Mouse (Mus musculus) CH12.LX (cell line): Measurements from ENCODE around the gene Ston1. TPM values are rescaled to one million over a fixed set of nuclear protein-coding genes. Genes with fewer than 3 reads are reported as not detected.

Experiments
- DNase-seq: peaks from one replicate; pipeline ENCODE4 v3.0.0-alpha.2; 2013; ENCODE audit errors: extremely low read depth
- H3K27ac ChIP-seq: 2 replicates; pipeline ENCODE4 v1.5.1; 2012; ENCODE audit warnings: low read depth, mild to moderate bottlenecking, control low read depth, moderate library complexity; ENCODE audit not compliant: insufficient read depth
- H3K27me3 ChIP-seq: replicated peaks from 2 replicates; pipeline ENCODE3; 2012; ENCODE audit warnings: inconsistent platforms
- H3K36me3 ChIP-seq, 2 experiments: replicated peaks in 1 of 2; 2 replicates each; pipeline versions ENCODE3 to v1.6.1; 2012; ENCODE audit warnings: inconsistent platforms in 1 of 2, low read length in 1 of 2, mild to moderate bottlenecking in 1 of 2, mixed read lengths in 1 of 2, moderate library complexity in 1 of 2; ENCODE audit not compliant: control insufficient read depth in 1 of 2, insufficient read depth in 1 of 2
- H3K4me1 ChIP-seq, 2 experiments: 2 replicates each; pipeline ENCODE4 v1.6.1; 2012; ENCODE audit warnings: inconsistent platforms in 1 of 2, moderate library complexity in 1 of 2; ENCODE audit not compliant: insufficient read depth in 2 of 2, control insufficient read depth in 1 of 2
- H3K4me2 ChIP-seq: 2 replicates; pipeline ENCODE4 v1.6.1; 2012; ENCODE audit warnings: low read depth, mild to moderate bottlenecking, control low read depth; ENCODE audit not compliant: poor library complexity, insufficient read depth, severe bottlenecking
- H3K4me3 ChIP-seq, 3 experiments: fragments of 150-350 bp in 1 of 3; sonication (generic) in 1 of 3; replicated peaks in 1 of 3; 2 replicates each; pipeline versions ENCODE3 to v1.5.1; 2011 to 2012; ENCODE audit warnings: low read depth in 2 of 3, low read length in 2 of 3, mild to moderate bottlenecking in 2 of 3, moderate library complexity in 2 of 3, control low read depth in 1 of 3, improper control_type of control experiment in 1 of 3, inconsistent platforms in 1 of 3, mixed read lengths in 1 of 3; ENCODE audit not compliant: poor library complexity in 1 of 3
- H3K79me2 ChIP-seq: replicated peaks from 2 replicates; pipeline ENCODE4 v1.6.1; 2012; ENCODE audit warnings: mild to moderate bottlenecking, moderate library complexity; ENCODE audit not compliant: control insufficient read depth, poor library complexity, insufficient read depth, severe bottlenecking; ENCODE audit errors: extremely low read depth
- H3K9ac ChIP-seq: 2 replicates; pipeline ENCODE4 v1.6.1; 2012; ENCODE audit warnings: low read depth, mild to moderate bottlenecking, control low read depth, moderate library complexity; ENCODE audit not compliant: insufficient read depth
- H3K9me3 ChIP-seq: replicated peaks from 2 replicates; pipeline ENCODE3; 2012; ENCODE audit warnings: low read length, inconsistent platforms, mixed read lengths
- CTCF ChIP-seq, 2 experiments: IDR thresholded peaks in 1 of 2; conservative IDR thresholded peaks in 1 of 2; 2 replicates each; pipeline ENCODE4 v1.5.1; 2011 to 2012; ENCODE audit warnings: low read depth in 2 of 2, low read length in 2 of 2, improper control_type of control experiment in 1 of 2, inconsistent platforms in 1 of 2, mild to moderate bottlenecking in 1 of 2, moderate library complexity in 1 of 2
- ELF1 ChIP-seq: IDR thresholded peaks from 2 replicates; pipeline ENCODE4 v1.6.1; 2014; ENCODE audit warnings: low read depth, mild to moderate bottlenecking, inconsistent platforms, low read length, improper control_type of control experiment
- EP300 ChIP-seq: IDR thresholded peaks from 2 replicates; pipeline ENCODE4 v1.6.1; 2011; ENCODE audit warnings: low read length, improper control_type of control experiment
- GABPA ChIP-seq: IDR thresholded peaks from 2 replicates; pipeline ENCODE4 v1.6.1; 2012; ENCODE audit warnings: low read depth, low read length, improper control_type of control experiment, inconsistent platforms; ENCODE audit not compliant: insufficient replicate concordance
- IRF4 ChIP-seq: IDR thresholded peaks from 2 replicates; pipeline ENCODE4 v1.6.1; 2014; ENCODE audit warnings: low read depth, mild to moderate bottlenecking, inconsistent platforms, low read length, improper control_type of control experiment
- JUND ChIP-seq: conservative IDR thresholded peaks from 2 replicates; pipeline ENCODE4 v1.6.1; 2011; ENCODE audit warnings: low read depth, low read length, improper control_type of control experiment
- MAZ ChIP-seq: IDR thresholded peaks from 2 replicates; pipeline ENCODE4 v1.6.1; 2012; ENCODE audit warnings: low read depth, mild to moderate bottlenecking, inconsistent platforms, low read length, improper control_type of control experiment, moderate library complexity
- MEF2A ChIP-seq: IDR thresholded peaks from 2 replicates; pipeline ENCODE4 v1.6.1; 2014; ENCODE audit warnings: low read depth, mild to moderate bottlenecking, inconsistent platforms, low read length, improper control_type of control experiment, borderline replicate concordance
- NELFE ChIP-seq: IDR thresholded peaks from 2 replicates; pipeline ENCODE4 v1.6.1; 2011; ENCODE audit warnings: low read depth, low read length, improper control_type of control experiment
- PAX5 ChIP-seq: IDR thresholded peaks from 2 replicates; pipeline ENCODE4 v1.6.1; 2012; ENCODE audit warnings: low read length, inconsistent platforms, mixed read lengths
- POLR2A ChIP-seq: IDR thresholded peaks from 2 replicates; pipeline ENCODE4 v1.6.1; 2011; ENCODE audit warnings: low read depth, mild to moderate bottlenecking, improper control_type of control experiment, low read length
- POLR2AphosphoS2 ChIP-seq: IDR thresholded peaks from 2 replicates; pipeline ENCODE4 v1.6.1; 2011; ENCODE audit warnings: low read depth, low read length, improper control_type of control experiment
- RAD21 ChIP-seq: IDR thresholded peaks from 2 replicates; pipeline ENCODE4 v1.6.1; 2011; ENCODE audit warnings: low read depth, mild to moderate bottlenecking, low read length, improper control_type of control experiment, moderate library complexity
- RCOR1 ChIP-seq: conservative IDR thresholded peaks from 2 replicates; pipeline ENCODE4 v1.6.1; 2012; ENCODE audit warnings: low read depth, mild to moderate bottlenecking, inconsistent platforms, low read length, improper control_type of control experiment
- SMC3 ChIP-seq: IDR thresholded peaks from 2 replicates; pipeline ENCODE4 v1.6.1; 2011; ENCODE audit warnings: low read depth, low read length, improper control_type of control experiment
- UBTF ChIP-seq: IDR thresholded peaks from 2 replicates; pipeline ENCODE4 v1.6.1; 2012; ENCODE audit warnings: low read depth, mild to moderate bottlenecking, inconsistent platforms, low read length, improper control_type of control experiment, moderate library complexity
- USF2 ChIP-seq: conservative IDR thresholded peaks from 2 replicates; pipeline ENCODE4 v1.6.1; 2011; ENCODE audit warnings: low read depth, low read length, improper control_type of control experiment
- ZC3H11A ChIP-seq: IDR thresholded peaks from 2 replicates; pipeline ENCODE4 v1.6.1; 2012; ENCODE audit warnings: low read depth, mild to moderate bottlenecking, inconsistent platforms, low read length, improper control_type of control experiment
- ZKSCAN1 ChIP-seq: IDR thresholded peaks from 2 replicates; pipeline ENCODE4 v1.6.1; 2012; ENCODE audit warnings: low read depth, inconsistent platforms, low read length, improper control_type of control experiment, borderline replicate concordance
- ZMIZ1 ChIP-seq: IDR thresholded peaks from 2 replicates; pipeline ENCODE4 v1.6.1; 2012; ENCODE audit warnings: low read depth, mild to moderate bottlenecking, inconsistent platforms, low read length, improper control_type of control experiment
- dilution Hi-C: fragments of 300-500 bp; cut with MboI; formaldehyde crosslinking; loops from 2 replicates; pipeline ENCODE4 v1.14.3; 2020; ENCODE audit warnings: low sequenced_read_pairs; ENCODE audit not compliant: extremely low pct_unique_long_range_greater_than_20kb, extremely low pct_ligation_motif_present
- in situ Hi-C: fragments of 300-500 bp; cut with MboI; formaldehyde crosslinking; loops from 3 replicates; pipeline ENCODE4 v1.14.3; 2019; ENCODE audit warnings: low sequenced_read_pairs, low pct_ligation_motif_present, low pct_unique_long_range_greater_than_20kb, mixed read lengths
- polyA plus RNA-seq: library from polyadenylated mRNA; unstranded; fragments of >175 nt; gene quantifications from 2 replicates; pipeline ENCODE4 v1.2.1, GENCODE M21; 2012; ENCODE audit warnings: low read depth; ENCODE audit not compliant: insufficient read length
- total RNA-seq, 2 experiments: library from RNA; depleted of rRNA; stranded (reverse); fragments of 300-350 nt in 1 of 2; fragments of >200 nt in 1 of 2; gene quantifications; 2 replicates each; pipeline ENCODE4 v1.2.3; 2012 to 2014

Ston1 gene
- total and polyA plus RNA-seq, 3 experiments, result 0.98 to 6.0 (median 1.1) TPM

DNA sequence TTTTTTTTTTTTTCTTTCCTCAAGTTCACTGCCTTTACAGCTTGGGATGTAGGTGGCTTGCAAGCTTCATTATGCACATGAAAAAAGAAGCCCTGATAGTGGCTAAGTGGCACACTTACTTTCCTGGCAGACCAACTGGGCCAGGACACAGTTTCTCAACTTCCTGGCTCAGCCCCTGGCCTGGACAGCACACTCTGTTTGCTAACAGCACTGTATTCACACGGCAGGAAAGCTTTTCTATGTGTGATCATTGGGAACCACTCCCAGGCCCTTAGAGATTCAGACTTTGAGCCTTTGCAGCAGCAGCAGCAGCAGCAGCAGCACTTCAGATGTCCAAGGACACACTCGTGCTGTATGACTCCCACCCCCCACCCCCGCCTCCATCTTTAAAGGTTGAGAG is 16.8 kb downstream of the Ston1 start:
- dilution Hi-C loops, result no loop called here
- Histone ChIP-seq H3K27ac (no peak overlapping the region), H3K79me2 (no peaks in the 10 kb centered on the region; the same call in 1 of the 2 replicates), H3K4me3 (no peak overlapping the region), H3K4me1 (peaks cover 4 to 38% of the 10 kb centered on the region in 2 experiments), H3K9me3 (no peaks in the 10 kb centered on the region), H3K36me3 (peaks cover 0 to 5% of the 10 kb centered on the region in 2 experiments), H3K4me2 (no peak overlapping the region), H3K27me3 (no peaks in the 10 kb centered on the region), H3K9ac (no peak overlapping the region)
- TF ChIP-seq UBTF (no peak), GABPA (no peak), PAX5 (no peak)
- no peak for DNase-seq
- in situ Hi-C loops, result no loop called here

DNA sequence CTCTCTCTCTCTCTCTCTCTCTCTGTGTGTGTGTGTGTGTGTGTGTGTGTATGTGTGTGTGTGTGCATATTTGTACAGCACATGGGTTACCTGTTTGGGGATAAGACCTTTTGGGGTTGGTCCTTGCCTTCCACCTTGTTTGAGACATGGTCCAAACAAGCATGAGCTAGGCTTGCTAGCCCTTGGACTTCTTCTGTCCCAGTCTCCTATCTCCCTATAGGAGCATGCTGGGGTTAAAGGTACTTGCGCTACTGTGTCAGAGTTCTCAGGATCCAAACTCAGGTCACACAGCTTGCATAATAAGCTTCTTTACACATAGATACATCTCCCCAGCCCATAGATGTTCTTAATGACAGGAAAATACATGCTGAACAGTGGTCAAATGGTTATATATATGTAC is 17.2 kb downstream of the Ston1 start:
- H3K36me3 ChIP-seq, result peaks cover 0 to 3% of the 10 kb centered on the region in 2 experiments
- H3K9ac ChIP-seq, result no peak overlapping the region
- no peak overlapping the region for H3K4me3 ChIP-seq
- H3K79me2 ChIP-seq, result no peaks in the 10 kb centered on the region; the same call in 1 of the 2 replicates
- dilution Hi-C loops (no loop called here), in situ Hi-C loops (no loop called here)
- DNase-seq, result no peak
- TF ChIP-seq IRF4, result no peak
- TF ChIP-seq ELF1, result no peak
- TF ChIP-seq ZMIZ1, result no peak
- TF ChIP-seq JUND, result no peak
- no peak for TF ChIP-seq ZC3H11A
- no peak for TF ChIP-seq USF2
- no peak for TF ChIP-seq EP300
- TF ChIP-seq ZKSCAN1, result no peak
- no peak for TF ChIP-seq MAZ
- no peak for TF ChIP-seq POLR2A
- H3K9me3 ChIP-seq, result no peaks in the 10 kb centered on the region
- H3K4me2 ChIP-seq, result no peak overlapping the region
- H3K27me3 ChIP-seq, result no peaks in the 10 kb centered on the region
- H3K27ac ChIP-seq, result no peak overlapping the region
- peaks cover 4 to 38% of the 10 kb centered on the region in 2 experiments for H3K4me1 ChIP-seq

DNA sequence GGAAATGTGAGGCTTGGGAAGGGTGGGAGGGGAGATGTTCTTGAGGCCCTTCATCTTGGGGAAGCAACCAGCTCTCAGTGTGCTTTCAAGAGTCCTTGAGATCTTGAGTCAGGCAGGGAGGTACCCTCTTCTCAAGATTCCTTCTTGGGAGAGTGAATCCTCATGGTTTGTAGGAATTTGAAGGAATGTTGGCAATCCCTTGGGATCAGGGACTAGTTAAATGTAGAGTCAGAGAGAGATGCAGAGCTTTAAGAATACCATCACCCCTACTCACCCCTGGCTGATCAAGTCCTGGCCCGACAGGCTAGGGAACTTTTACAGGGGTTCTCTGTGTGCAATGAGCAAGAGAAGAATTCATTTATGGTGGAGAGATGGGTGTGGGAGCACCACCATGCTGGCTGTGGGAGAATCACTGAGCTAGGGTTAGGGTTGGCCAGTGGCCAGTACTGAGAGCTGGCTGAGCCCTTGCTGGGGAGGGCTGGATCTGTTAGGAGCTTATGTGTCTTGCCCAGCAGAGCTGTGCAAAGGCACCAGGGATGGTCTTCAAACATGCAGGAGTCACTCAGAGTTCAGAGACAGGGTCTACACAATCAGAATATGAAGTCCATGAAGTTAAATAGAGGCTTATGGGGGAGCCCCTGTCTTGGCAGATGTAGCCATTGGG is 18.1 kb downstream of the Ston1 start:
- dilution Hi-C loops (no loop called here), in situ Hi-C loops (no loop called here)

More for the DNA sequence above, 18.1 kb downstream of the Ston1 start:
- H3K4me3 ChIP-seq, result no peak overlapping the region
- no peak overlapping the region for H3K9ac ChIP-seq
- no peaks in the 10 kb centered on the region for H3K27me3 ChIP-seq
- TF ChIP-seq UBTF (no peak), SMC3 (no peak), RAD21 (no peak), CTCF (conservative IDR thresholded peaks at IDR 0.05 in 1 of 2, IDR thresholded peaks at IDR 0.05 in 1 of 2; ENCODE audit: low read depth in 2 of 2, low read length in 2 of 2) (no peak), NELFE (no peak), POLR2AphosphoS2 (no peak), POLR2A (no peak), MEF2A (no peak), RCOR1 (no peak)
- no peak for DNase-seq
- H3K27ac ChIP-seq, result no peak overlapping the region
- no peaks in the 10 kb centered on the region for H3K9me3 ChIP-seq
- H3K4me1 ChIP-seq, result peaks cover 5 to 40% of the 10 kb centered on the region in 2 experiments
- no peak overlapping the region for H3K4me2 ChIP-seq
- H3K36me3 ChIP-seq, result peaks cover 0 to 3% of the 10 kb centered on the region in 2 experiments
- H3K79me2 ChIP-seq, result no peaks in the 10 kb centered on the region
